Mouse (Mus musculus): ENCODE data around the gene Cdh20. TPM values are rescaled to one million over a fixed set of nuclear protein-coding genes. Genes with fewer than 3 reads are reported as not detected.
"Not testable (repeated sequence)": the region's sequence is repeated elsewhere in the genome, so short reads cannot be mapped to it uniquely, and the experiment has no call there.

The Cdh20 gene
- polyA plus RNA-seq, 1 experiment from 2014 or later: 1.2 TPM

GRCm38 (mm10) chr1:104936966-104937365 lies 168.6 kb downstream of the Cdh20 start:
- Histone ChIP-seq H3K4me1 (no peaks in the 10 kb centered on the region), H3K36me3 (no peaks in the 10 kb centered on the region), H3K9me3 (no peaks in the 10 kb centered on the region), H3K27ac (replicated peaks) (no peak overlapping the region), H3K9ac (replicated peaks) (no peak overlapping the region), H3K27me3 (no peaks in the 10 kb centered on the region), H3K4me3 (no peak overlapping the region), H3K4me2 (replicated peaks) (no peak overlapping the region)
- no peak for ATAC-seq (replicated peaks)
- 89% methylated on average over 4 of the region's 4 CpGs for WGBS

GRCm38 (mm10) chr1:104939156-104939555 lies 170.8 kb downstream of the Cdh20 start:
- H3K27ac ChIP-seq (replicated peaks): no peak overlapping the region
- no peaks in the 10 kb centered on the region for H3K9me3 ChIP-seq
- no peak overlapping the region for H3K4me2 ChIP-seq (replicated peaks)
- H3K4me3 ChIP-seq: no peak overlapping the region
- H3K36me3 ChIP-seq: no peaks in the 10 kb centered on the region
- H3K4me1 ChIP-seq: no peaks in the 10 kb centered on the region
- no peak for ATAC-seq (replicated peaks)
- H3K9ac ChIP-seq (replicated peaks): no peak overlapping the region
- no peaks in the 10 kb centered on the region for H3K27me3 ChIP-seq

GRCm38 (mm10) chr1:104944470-104945109 lies 176.3 kb downstream of the Cdh20 start:
- no peaks in the 10 kb centered on the region for H3K36me3 ChIP-seq
- H3K4me1 ChIP-seq: no peaks in the 10 kb centered on the region
- WGBS: 1% methylated on average over 2 of the region's 2 CpGs
- H3K4me3 ChIP-seq: no peak overlapping the region
- peak; percentile 96 for ATAC-seq (replicated peaks)
- H3K27ac ChIP-seq (replicated peaks): no peak overlapping the region
- H3K9ac ChIP-seq (replicated peaks): no peak overlapping the region
- H3K9me3 ChIP-seq: no peaks in the 10 kb centered on the region
- H3K4me2 ChIP-seq (replicated peaks): no peak overlapping the region
- no peaks in the 10 kb centered on the region for H3K27me3 ChIP-seq

- no peak overlapping the region for H3K27ac ChIP-seq (replicated peaks)
- no peaks in the 10 kb centered on the region for H3K27me3 ChIP-seq
- 91% methylated on average over 2 of the region's 2 CpGs for WGBS
- no peaks in the 10 kb centered on the region for H3K36me3 ChIP-seq
- peak; percentile 47; the same call in 1 of the 2 replicates for ATAC-seq (replicated peaks)
- H3K9ac ChIP-seq (replicated peaks): no peak overlapping the region
- H3K4me1 ChIP-seq: no peaks in the 10 kb centered on the region
- H3K9me3 ChIP-seq: no peaks in the 10 kb centered on the region
- H3K4me3 ChIP-seq: no peak overlapping the region
- no peak overlapping the region for H3K4me2 ChIP-seq (replicated peaks)
Measured at GRCm38 (mm10) chr1:104945110-104945489, 176.8 kb downstream of the Cdh20 start.

- H3K4me3 ChIP-seq; H3K27ac ChIP-seq (replicated peaks); H3K9ac ChIP-seq (replicated peaks); H3K27me3 ChIP-seq; H3K36me3 ChIP-seq; ATAC-seq (replicated peaks); H3K4me1 ChIP-seq; H3K9me3 ChIP-seq; H3K4me2 ChIP-seq (replicated peaks): not testable (repeated sequence)
- 85% methylated on average over 2 of the region's 2 CpGs for WGBS
Measured at GRCm38 (mm10) chr1:104949640-104950039, 181.3 kb downstream of the Cdh20 start.

GRCm38 (mm10) chr1:104957046-104957445 lies 188.7 kb downstream of the Cdh20 start:
- H3K36me3 ChIP-seq: no peaks in the 10 kb centered on the region
- no peaks in the 10 kb centered on the region for H3K27me3 ChIP-seq
- peak; percentile 61 for ATAC-seq (replicated peaks)
- H3K4me1 ChIP-seq: 0 out of 2 replicates have a peak, but pooled peaks cover 5% of the 10 kb centered on the region
- H3K4me3 ChIP-seq: no peak overlapping the region
- no peak overlapping the region for H3K4me2 ChIP-seq (replicated peaks)
- no peak overlapping the region for H3K27ac ChIP-seq (replicated peaks)
- 17% methylated on average over 6 of the region's 6 CpGs for WGBS
- H3K9me3 ChIP-seq: no peaks in the 10 kb centered on the region
- no peak overlapping the region for H3K9ac ChIP-seq (replicated peaks)

DNA sequence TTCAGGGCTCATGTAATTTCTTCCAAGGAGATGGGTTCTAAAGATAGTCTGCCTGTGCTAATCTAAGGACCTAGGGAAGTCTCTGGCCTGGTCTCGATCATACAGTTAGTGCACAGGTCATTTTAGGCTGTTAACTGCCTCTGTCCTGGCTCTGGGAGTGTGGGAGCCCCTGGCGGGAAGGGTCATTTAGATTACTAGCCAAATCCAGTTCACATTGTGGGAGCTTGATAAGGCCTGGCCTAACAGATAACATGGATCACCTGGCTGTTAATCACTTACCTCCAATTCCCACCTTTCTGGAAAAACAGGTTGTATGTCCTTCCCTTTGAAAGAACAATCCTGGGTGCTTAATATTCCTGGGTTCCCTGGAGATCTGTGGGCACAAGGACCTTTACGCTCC lies 193.3 kb downstream of the Cdh20 start:
- no peak overlapping the region for H3K27ac ChIP-seq (replicated peaks)
- ATAC-seq (replicated peaks): no peak
- 88% methylated on average over 3 of the region's 3 CpGs for WGBS
- H3K4me2 ChIP-seq (replicated peaks): no peak overlapping the region
- no peaks in the 10 kb centered on the region for H3K36me3 ChIP-seq
- H3K27me3 ChIP-seq: no peaks in the 10 kb centered on the region
- H3K9ac ChIP-seq (replicated peaks): no peak overlapping the region
- H3K4me1 ChIP-seq: 0 out of 2 replicates have a peak, but pooled peaks cover 5% of the 10 kb centered on the region
- no peak overlapping the region for H3K4me3 ChIP-seq
- no peaks in the 10 kb centered on the region for H3K9me3 ChIP-seq

- no peaks in the 10 kb centered on the region for H3K9me3 ChIP-seq
- H3K27me3 ChIP-seq: no peaks in the 10 kb centered on the region
- WGBS: 51% methylated on average over 4 of the region's 4 CpGs
- no peaks in the 10 kb centered on the region for H3K36me3 ChIP-seq
- no peak overlapping the region for H3K27ac ChIP-seq (replicated peaks)
- no peak overlapping the region for H3K4me2 ChIP-seq (replicated peaks)
- H3K4me1 ChIP-seq: no peaks in the 10 kb centered on the region
- no peak overlapping the region for H3K4me3 ChIP-seq
- no peak for ATAC-seq (replicated peaks)
- H3K9ac ChIP-seq (replicated peaks): no peak overlapping the region
Measured at GRCm38 (mm10) chr1:104962257-104962656, 193.9 kb downstream of the Cdh20 start.

GRCm38 (mm10) chr1:104979068-104979467 lies 210.7 kb downstream of the Cdh20 start:
- 37% methylated on average over 2 of the region's 2 CpGs for WGBS
- no peaks in the 10 kb centered on the region for H3K9me3 ChIP-seq
- no peak overlapping the region for H3K9ac ChIP-seq (replicated peaks)
- peak; percentile 68; the same call in 1 of the 2 replicates for ATAC-seq (replicated peaks)
- no peaks in the 10 kb centered on the region for H3K27me3 ChIP-seq
- no peaks in the 10 kb centered on the region for H3K4me1 ChIP-seq
- H3K36me3 ChIP-seq: no peaks in the 10 kb centered on the region
- no peak overlapping the region for H3K27ac ChIP-seq (replicated peaks)
- H3K4me3 ChIP-seq: no peak overlapping the region
- no peak overlapping the region for H3K4me2 ChIP-seq (replicated peaks)

GRCm38 (mm10) chr1:104980273-104980672 lies 211.9 kb downstream of the Cdh20 start:
- Histone ChIP-seq H3K4me3 (no peak overlapping the region), H3K27me3 (no peaks in the 10 kb centered on the region), H3K9me3 (no peaks in the 10 kb centered on the region), H3K36me3 (no peaks in the 10 kb centered on the region), H3K4me1 (no peaks in the 10 kb centered on the region), H3K4me2 (replicated peaks) (no peak overlapping the region), H3K27ac (replicated peaks) (no peak overlapping the region), H3K9ac (replicated peaks) (no peak overlapping the region)
- WGBS: 81% methylated on average over 1 of the region's 1 CpGs
- ATAC-seq (replicated peaks): no peak

- Histone ChIP-seq H3K4me2 (replicated peaks) (no peak overlapping the region), H3K4me3 (no peak overlapping the region), H3K27me3 (no peaks in the 10 kb centered on the region), H3K4me1 (no peaks in the 10 kb centered on the region), H3K36me3 (no peaks in the 10 kb centered on the region), H3K9me3 (no peaks in the 10 kb centered on the region), H3K9ac (replicated peaks) (no peak overlapping the region), H3K27ac (replicated peaks) (no peak overlapping the region)
- WGBS: 30% methylated on average over 5 of the region's 5 CpGs
- ATAC-seq (replicated peaks): peak; percentile 82
Measured at GRCm38 (mm10) chr1:104986222-104986973, 218.1 kb downstream of the Cdh20 start.

GRCm38 (mm10) chr1:104987526-104987925 lies 219.2 kb downstream of the Cdh20 start:
- ATAC-seq (replicated peaks): no peak
- 92% methylated on average over 16 of the region's 16 CpGs for WGBS

More at GRCm38 (mm10) chr1:104987526-104987925, 219.2 kb downstream of the Cdh20 start:
- Histone ChIP-seq H3K9me3 (no peaks in the 10 kb centered on the region), H3K4me3 (no peak overlapping the region), H3K27ac (replicated peaks) (no peak overlapping the region), H3K36me3 (no peaks in the 10 kb centered on the region), H3K4me1 (no peaks in the 10 kb centered on the region), H3K9ac (replicated peaks) (no peak overlapping the region), H3K27me3 (no peaks in the 10 kb centered on the region), H3K4me2 (replicated peaks) (no peak overlapping the region)
